Mouse (Mus musculus) cerebellum, adult 2 months (tissue): Measurements from ENCODE around the gene Dnajb12.

Source experiments
- CTCF ChIP-seq: fragments of 200-500 bp; IDR thresholded peaks from 2 replicates; pipeline ENCODE4 v1.5.1; 2011; ENCODE audit warnings: low read depth, mild to moderate bottlenecking, control low read depth, low read length, moderate library complexity, borderline replicate concordance; ENCODE audit not compliant: insufficient read depth
- POLR2A ChIP-seq: fragments of 200-500 bp; IDR thresholded peaks from 2 replicates; pipeline ENCODE4 v1.6.1; 2011; ENCODE audit warnings: low read length, control low read depth, borderline replicate concordance; ENCODE audit not compliant: insufficient read depth

- TF ChIP-seq CTCF (no peak), POLR2A (no peak)
Measured at GRCm38 (mm10) chr10:59884327-59885173, 5.2 kb downstream of the Dnajb12 start.
